Mouse (Mus musculus) embryonic facial prominence, embryonic 10.5 days (tissue): Measurements from ENCODE around the gene Acap1. TPM values are rescaled to one million over a fixed set of nuclear protein-coding genes. Genes with fewer than 3 reads are reported as not detected.
"Not testable (repeated sequence)": the region's sequence is repeated elsewhere in the genome, so short reads cannot be mapped to it uniquely, and the experiment has no call there.

Source experiments
- DNase-seq: peaks from one replicate; pipeline ENCODE4 v3.0.0-alpha.2; 2017; ENCODE audit warnings: low spot score
- H3K27ac ChIP-seq: fragments of 300-500 bp; sonication (generic); replicated peaks from 2 replicates; pipeline ENCODE4 v1.5.1; 2016; ENCODE audit warnings: mild to moderate bottlenecking
- H3K27me3 ChIP-seq: fragments of 300-500 bp; sonication (generic); replicated peaks from 2 replicates; pipeline ENCODE4 v1.6.1; 2016; ENCODE audit warnings: low read depth, mild to moderate bottlenecking; ENCODE audit not compliant: poor library complexity, severe bottlenecking
- H3K36me3 ChIP-seq: fragments of 300-500 bp; sonication (generic); replicated peaks from 2 replicates; pipeline ENCODE4 v1.6.1; 2016; ENCODE audit warnings: mild to moderate bottlenecking, moderate library complexity
- H3K4me1 ChIP-seq: fragments of 300-500 bp; sonication (generic); 2 replicates; pipeline ENCODE4 v1.6.1; 2016
- H3K4me3 ChIP-seq: fragments of 300-500 bp; sonication (generic); 2 replicates; pipeline ENCODE4 v1.5.1; 2016; ENCODE audit warnings: mild to moderate bottlenecking, moderate library complexity
- H3K9me3 ChIP-seq: fragments of 300-500 bp; sonication (generic); 2 replicates; pipeline ENCODE4 v1.6.1; 2016; ENCODE audit warnings: mild to moderate bottlenecking
- WGBS: fragments of 180-500 bp; shearing (Covaris S2); methylation state at CpG from one replicate; pipeline ENCODE4 v1.1.7; 2016; 5-methylcytosine and 5-hydroxymethylcytosine counted together
- polyA plus RNA-seq: library from polyadenylated mRNA; unstranded; fragments of >200 nt; fragmentation: Nextera tagmentation; extraction: Ambion mirVana; gene quantifications from 2 replicates; pipeline ENCODE4 v1.2.1, GENCODE M21; 2016

Gene Acap1
- polyA plus RNA-seq, 1 experiment from 2014 or later: 1.5 TPM

DNA sequence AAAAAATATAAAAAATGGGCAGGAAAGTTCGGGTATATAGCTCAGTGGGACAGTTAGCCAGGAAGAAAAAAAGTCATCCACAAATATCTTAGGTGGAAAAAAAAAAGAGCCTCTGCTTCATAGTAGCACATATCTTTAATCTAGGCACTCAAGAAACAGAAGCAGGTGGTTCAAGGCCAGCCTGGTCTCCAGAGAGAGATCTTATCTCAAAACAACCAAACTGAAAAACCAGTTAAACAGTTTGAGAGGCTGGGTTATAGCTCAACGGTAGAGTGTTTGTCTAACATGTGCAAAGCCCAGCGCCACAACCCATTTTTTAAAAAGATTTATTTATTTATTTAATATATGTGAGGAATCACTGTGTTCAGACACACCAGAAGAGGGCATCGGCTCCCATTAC, 37.7 kb upstream of the Acap1 start:
- peaks cover 39% of the 10 kb centered on the region for H3K4me1 ChIP-seq
- 80% methylated on average over 4 of the region's 4 CpGs for WGBS

DNA sequence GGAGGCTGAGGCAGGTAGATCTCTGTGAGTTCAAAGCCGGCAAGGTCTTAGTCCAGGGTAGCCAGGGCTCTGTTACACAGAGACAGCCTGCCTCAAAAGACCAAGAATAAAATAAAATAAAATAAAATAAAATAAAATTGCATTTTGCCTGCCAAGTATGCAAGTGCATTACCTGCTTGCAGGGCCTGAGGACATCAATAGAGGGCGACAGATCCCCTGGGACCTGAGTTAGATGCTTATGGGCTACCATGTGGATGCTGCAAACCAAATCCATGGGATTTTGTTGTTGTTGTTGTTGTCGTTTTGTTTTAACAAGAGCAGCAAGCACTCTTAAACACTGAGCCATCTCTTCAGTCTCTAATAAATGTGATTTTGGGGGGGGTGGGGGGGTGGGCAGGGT, 36.9 kb upstream of the Acap1 start:
- Histone ChIP-seq H3K27ac (no peak overlapping the region), H3K4me1 (peaks cover 33% of the 10 kb centered on the region), H3K9me3 (no peaks in the 10 kb centered on the region), H3K36me3 (no peaks in the 10 kb centered on the region), H3K27me3 (peaks cover 31% of the 10 kb centered on the region), H3K4me3 (no peak overlapping the region)
- no peak for DNase-seq
- WGBS: 40% methylated on average over 3 of the region's 3 CpGs

More for the DNA sequence above, 37.7 kb upstream of the Acap1 start:
- no peak overlapping the region for H3K4me3 ChIP-seq
- no peaks in the 10 kb centered on the region for H3K36me3 ChIP-seq
- no peak overlapping the region for H3K27ac ChIP-seq
- DNase-seq: no peak
- peaks cover 39% of the 10 kb centered on the region for H3K27me3 ChIP-seq
- no peaks in the 10 kb centered on the region for H3K9me3 ChIP-seq

DNA sequence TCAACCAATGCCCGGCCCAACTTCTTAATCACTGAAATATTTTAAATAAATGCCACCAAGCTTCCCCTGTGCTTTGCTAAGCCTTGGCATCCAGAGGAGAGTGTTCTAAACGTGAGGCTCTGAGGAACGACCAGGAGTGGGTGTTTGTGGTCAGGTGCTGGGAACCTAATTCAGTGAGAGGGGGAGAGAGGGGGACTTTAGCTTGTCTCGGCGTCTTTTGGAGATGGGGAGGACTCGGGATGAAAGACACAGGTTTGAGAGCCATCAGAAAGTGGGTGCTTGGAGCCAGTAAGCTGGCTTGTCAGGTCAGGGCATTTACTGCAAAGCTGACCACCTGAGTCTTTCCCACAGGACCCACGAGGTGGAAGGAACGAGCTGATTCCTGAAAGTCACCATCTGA, 36.4 kb upstream of the Acap1 start:
- DNase-seq: no peak
- H3K4me1 ChIP-seq: peaks cover 28% of the 10 kb centered on the region
- no peak overlapping the region for H3K4me3 ChIP-seq
- peaks cover 26% of the 10 kb centered on the region for H3K27me3 ChIP-seq
- no peaks in the 10 kb centered on the region for H3K36me3 ChIP-seq
- H3K9me3 ChIP-seq: no peaks in the 10 kb centered on the region
- WGBS: 74% methylated on average over 8 of the region's 8 CpGs
- no peak overlapping the region for H3K27ac ChIP-seq

DNA sequence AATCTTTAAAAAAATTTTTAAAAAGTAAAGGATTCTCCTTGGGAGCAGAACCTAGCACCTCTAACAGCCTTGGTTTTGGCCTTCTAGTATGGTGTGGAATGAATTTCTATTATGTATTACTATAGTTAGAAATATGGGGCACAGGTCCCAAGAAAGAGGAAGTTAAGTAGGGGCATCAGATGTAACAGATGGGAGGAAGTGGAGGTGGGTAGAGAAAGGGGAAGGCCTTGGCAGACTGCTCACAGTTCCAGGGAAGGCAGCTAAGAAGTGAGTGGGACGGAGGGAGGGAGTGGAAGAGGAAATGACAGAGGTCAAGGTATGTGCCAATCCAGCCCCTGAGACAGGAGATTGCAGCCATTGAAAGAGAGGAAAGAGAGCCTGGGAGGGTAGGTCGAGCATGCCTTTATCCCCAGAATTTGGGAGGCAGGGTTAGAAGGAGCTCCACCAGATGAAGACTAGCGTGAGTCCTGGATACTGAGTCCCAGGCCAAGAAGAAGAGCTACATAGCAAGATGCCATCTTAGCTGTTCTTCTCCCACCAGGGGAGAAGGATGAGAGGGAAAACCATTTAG, 35.7 kb upstream of the Acap1 start:
- Histone ChIP-seq H3K27me3 (peaks cover 19% of the 10 kb centered on the region), H3K27ac (no peak overlapping the region), H3K36me3 (no peaks in the 10 kb centered on the region), H3K4me1 (peaks cover 21% of the 10 kb centered on the region), H3K4me3 (no peak overlapping the region), H3K9me3 (no peaks in the 10 kb centered on the region)
- DNase-seq: no peak
- 65% methylated on average over 3 of the region's 3 CpGs for WGBS

DNA sequence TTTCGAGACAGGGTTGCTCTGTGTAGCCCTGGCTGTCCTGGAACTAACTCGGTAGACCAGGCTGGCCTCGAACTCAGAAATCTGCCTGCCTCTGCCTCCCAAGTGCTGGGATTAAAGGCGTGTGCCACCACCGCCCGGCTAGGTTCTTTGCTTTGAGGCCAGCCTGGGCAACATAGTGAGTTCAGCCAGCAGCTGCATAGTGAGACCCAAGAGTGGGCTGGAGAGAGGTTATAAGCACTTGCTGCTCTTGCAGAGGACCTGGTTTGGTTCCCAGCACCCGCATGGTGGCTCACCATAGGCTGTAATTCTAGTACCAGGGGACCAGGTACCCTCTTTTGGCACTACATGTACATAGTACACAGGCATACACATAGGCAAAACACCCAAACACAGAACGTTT, 34.8 kb upstream of the Acap1 start:
- DNase-seq, H3K27ac ChIP-seq, H3K9me3 ChIP-seq, H3K4me3 ChIP-seq, H3K36me3 ChIP-seq: not testable (repeated sequence)
- Histone ChIP-seq H3K4me1 (peaks cover 12% of the 10 kb centered on the region), H3K27me3 (peaks cover 11% of the 10 kb centered on the region; the same call in 1 of the 2 replicates)
- WGBS: 87% methylated on average over 8 of the region's 8 CpGs

DNA sequence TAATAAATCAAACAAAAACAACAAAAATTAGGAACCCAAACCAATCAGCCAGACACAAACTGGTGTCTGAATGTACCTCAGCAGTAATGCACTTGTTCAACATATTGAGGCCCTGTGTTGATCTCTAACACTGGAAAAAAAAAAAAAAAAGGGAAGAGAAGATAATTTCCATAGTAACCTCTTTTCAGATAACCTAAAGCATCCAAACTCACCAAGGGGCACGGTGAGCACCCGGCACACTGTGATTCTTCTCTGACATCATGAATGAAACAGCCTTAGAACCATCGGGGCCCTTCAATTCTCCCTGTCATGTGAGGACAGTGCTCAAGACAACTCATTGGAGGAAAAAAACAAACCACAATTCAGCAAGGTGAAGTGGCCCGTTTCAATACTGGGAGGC, 34.4 kb upstream of the Acap1 start:
- Histone ChIP-seq H3K36me3 (no peaks in the 10 kb centered on the region), H3K4me1 (0 out of 2 replicates have a peak, but pooled peaks cover 8% of the 10 kb centered on the region), H3K4me3 (no peak overlapping the region), H3K27ac (no peak overlapping the region), H3K27me3 (peaks cover 6% of the 10 kb centered on the region; the same call in 1 of the 2 replicates), H3K9me3 (no peaks in the 10 kb centered on the region)
- no peak for DNase-seq
- 91% methylated on average over 4 of the region's 4 CpGs for WGBS

DNA sequence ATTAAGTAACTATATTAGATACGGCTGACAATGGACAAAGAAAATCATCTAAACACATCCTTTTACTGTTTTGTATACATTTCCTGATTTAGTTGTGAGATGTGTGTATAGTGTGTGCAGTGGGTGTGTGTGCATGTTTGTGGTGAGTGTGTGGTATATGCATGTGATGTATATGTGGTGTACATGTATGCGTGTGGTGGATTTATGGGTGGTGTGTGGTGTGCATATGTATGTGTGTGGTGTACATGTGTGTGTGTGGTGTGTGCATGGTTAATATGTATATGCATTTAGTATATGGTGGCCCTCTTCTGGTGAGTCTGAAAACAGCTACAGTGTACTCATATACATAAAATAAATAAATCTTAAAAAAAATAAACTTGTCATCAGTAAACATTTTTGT, 32.2 kb upstream of the Acap1 start:
- H3K9me3 ChIP-seq: no peaks in the 10 kb centered on the region
- WGBS: 94% methylated on average over 2 of the region's 2 CpGs
- H3K27me3 ChIP-seq: no peaks in the 10 kb centered on the region
- H3K27ac ChIP-seq: no peak overlapping the region
- no peak for DNase-seq
- peaks cover 6% of the 10 kb centered on the region for H3K4me1 ChIP-seq
- no peak overlapping the region for H3K4me3 ChIP-seq
- no peaks in the 10 kb centered on the region for H3K36me3 ChIP-seq

DNA sequence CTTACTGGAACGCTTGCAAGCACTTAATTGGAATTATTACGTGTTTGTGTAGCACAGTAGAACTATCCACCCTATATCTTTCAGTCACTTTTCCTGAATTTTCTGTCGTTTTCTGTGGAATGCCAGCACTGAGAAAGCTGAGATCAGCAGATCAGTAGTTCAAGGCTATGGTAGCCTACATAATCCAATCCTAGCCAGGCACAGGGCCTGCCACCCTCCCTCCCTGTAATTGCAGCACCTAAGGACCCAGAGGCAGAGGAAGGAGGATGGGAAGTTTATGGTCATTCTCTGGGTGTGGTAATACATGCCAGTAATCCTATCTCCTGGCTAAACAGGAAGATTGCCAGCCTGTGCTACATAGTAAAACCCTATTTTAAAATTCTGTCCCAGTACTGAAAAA, 27.5 kb upstream of the Acap1 start:
- 73% methylated on average over 3 of the region's 3 CpGs for WGBS

DNA sequence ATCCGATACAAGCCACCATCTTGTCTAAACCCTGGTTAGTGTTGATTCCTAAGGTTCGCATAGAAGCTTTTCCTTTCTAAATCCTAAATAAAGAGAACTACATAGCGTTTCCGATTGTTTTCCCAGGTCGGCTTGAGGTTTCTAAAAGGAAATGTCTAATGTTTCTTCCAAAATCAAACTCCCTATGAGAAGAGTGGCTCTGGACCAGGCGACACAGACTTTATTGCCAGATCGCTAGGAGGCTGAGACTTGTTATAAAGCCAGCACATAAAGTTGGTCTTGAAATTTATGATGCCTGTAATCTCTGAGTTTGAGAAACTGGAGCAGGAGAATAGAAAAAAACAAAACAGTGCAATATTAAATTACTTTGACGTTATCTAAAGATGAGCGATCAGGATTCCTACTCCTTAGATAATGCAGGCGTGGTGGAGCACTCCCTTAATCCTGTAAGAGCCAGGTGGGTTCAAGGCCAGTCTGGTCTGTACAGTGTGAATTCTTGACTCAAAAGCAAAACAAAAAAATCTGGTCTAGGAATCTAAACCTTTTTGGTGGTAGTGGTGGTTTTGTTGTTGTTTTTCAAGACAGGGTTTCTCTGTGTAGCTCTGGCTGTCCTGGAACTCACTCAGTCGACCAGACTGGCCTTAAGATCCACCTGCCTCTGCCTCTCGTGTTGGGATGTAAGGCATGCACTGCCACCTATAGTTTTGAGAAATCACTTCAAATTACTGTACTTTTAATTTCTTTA, 26.8 kb upstream of the Acap1 start:
- 6% methylated on average over 12 of the region's 12 CpGs for WGBS
- Histone ChIP-seq H3K4me3 (peak overlapping the region; percentile 99), H3K27me3 (no peaks in the 10 kb centered on the region), H3K27ac (peak overlapping the region; percentile 99), H3K4me1 (peaks cover 37% of the 10 kb centered on the region), H3K9me3 (no peaks in the 10 kb centered on the region), H3K36me3 (peaks cover 25% of the 10 kb centered on the region)
- DNase-seq: no peak

More for the DNA sequence above, 27.5 kb upstream of the Acap1 start:
- H3K4me3 ChIP-seq: peak overlapping the region; percentile 99
- H3K27me3 ChIP-seq: no peaks in the 10 kb centered on the region
- no peaks in the 10 kb centered on the region for H3K9me3 ChIP-seq
- peak overlapping the region; percentile 99 for H3K27ac ChIP-seq
- peaks cover 19% of the 10 kb centered on the region for H3K36me3 ChIP-seq
- H3K4me1 ChIP-seq: peaks cover 32% of the 10 kb centered on the region
- no peak for DNase-seq

DNA sequence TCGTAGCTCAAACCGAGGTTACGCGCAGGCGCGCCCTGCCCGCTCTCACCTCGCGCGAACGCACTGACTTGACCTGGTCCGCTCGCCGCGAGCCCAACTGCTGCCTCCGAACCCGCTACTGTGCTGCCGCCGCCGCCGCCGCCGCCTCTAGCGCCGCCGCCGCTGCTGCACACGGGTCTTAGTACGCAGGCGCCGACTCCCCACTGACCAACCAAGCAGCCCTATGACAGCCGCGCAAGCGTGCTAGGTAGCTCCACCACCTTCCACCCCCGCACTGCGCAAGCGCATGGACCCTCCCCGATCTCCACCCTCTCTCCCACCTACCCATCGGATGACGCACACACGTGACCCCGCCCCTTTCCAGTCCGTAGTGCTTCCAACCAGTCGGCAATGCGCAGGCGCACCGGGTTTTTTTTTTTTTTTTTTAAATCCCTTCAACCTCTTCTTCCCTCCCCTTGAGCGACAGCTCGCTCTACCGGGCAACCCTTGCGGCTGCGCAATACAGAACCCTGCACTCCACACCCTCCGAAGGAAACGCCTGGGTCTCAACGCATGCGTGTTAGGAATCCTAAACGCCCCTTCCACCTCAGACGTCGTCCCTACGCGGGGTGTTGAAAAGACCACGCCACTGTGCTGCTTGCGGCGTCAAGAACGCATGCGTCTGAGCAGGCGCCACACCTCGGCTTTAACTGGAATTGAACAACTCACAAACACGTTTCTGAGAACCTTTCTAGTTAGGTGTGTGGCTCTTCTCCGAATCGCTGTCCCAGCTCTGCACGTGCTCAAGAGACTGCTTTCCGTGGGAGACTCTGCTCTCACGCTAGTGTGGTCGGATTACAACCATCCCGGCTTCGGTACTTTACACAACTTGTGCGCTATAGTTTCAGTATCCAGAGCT, 26.0 kb upstream of the Acap1 start, which contains the start of gene Eif5a:
Eif5a (minus strand) TSS at position 845 of the 898 bp plus-strand sequence.
- H3K27ac ChIP-seq: peak within 1 kb of the TSS; percentile 99
- H3K4me1 ChIP-seq: peaks cover 42% of the 10 kb centered on the region
- H3K27me3 ChIP-seq: no peaks in the 10 kb centered on the region
- peak within 1 kb of the TSS; percentile 99 for H3K4me3 ChIP-seq
- peak; percentile 100 for DNase-seq
- H3K9me3 ChIP-seq: no peaks in the 10 kb centered on the region
- WGBS: under 1% methylated on average over 78 of the region's 78 CpGs
- H3K36me3 ChIP-seq: peaks cover 33% of the 10 kb centered on the region

DNA sequence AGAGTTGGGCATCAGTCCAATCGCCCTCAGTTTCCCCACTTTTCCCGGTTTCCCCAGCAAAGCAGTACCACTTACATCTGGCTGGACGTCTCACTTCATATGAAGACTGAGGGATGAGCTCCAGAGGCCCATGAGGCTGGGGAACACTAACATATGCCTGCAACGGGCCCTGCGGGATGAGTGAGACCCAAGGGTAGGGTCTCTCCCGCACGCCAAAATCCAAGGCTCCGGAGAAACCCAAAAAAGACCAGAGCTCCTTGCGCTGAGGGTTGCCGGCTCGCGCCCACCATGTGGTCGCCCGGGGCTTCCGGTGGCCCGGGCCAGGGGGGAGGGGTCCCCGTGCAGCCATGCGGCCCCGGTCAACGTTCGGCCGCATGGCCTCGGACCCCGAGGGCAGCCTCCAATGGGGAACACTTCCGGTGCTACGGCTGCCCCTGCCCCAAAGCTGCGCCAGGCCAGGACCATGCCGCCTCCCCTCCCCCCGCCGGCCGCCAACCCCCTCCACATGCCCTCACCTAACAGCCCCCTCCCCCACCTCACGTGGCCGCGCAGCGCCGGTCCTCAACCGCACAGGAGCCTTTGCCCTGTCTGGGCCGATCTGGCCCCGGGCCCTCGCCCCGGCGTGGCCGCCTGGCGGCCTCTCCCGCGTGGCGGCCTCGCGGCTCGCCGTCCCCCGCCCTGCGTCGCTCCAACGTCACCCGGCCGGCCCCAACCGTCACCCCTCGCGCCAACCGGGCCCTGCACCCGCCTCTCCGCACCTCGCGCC, 25.1 kb upstream of the Acap1 start:
- Histone ChIP-seq H3K36me3 (peaks cover 42% of the 10 kb centered on the region), H3K27ac (peak overlapping the region; percentile 99), H3K27me3 (no peaks in the 10 kb centered on the region), H3K4me1 (peaks cover 51% of the 10 kb centered on the region), H3K4me3 (peak overlapping the region; percentile 99), H3K9me3 (no peaks in the 10 kb centered on the region)
- under 1% methylated on average over 64 of the region's 65 CpGs for WGBS
- peak; percentile 80 for DNase-seq
